Mouse (Mus musculus) megakaryocyte, adult 5-6 weeks (primary cell): Measurements from ENCODE around the gene Gucy1b2. TPM values are rescaled to one million over a fixed set of nuclear protein-coding genes. Genes with fewer than 3 reads are reported as not detected.

Experiments
- ATAC-seq: 2 replicates; pipeline ENCODE4 v1.8.0; 2016; ENCODE audit warnings: mild to moderate bottlenecking, inconsistent platforms; ENCODE audit not compliant: poor library complexity, severe bottlenecking
- total RNA-seq, 2 experiments: library from RNA; stranded (forward) in 1 of 2; stranded (reverse) in 1 of 2; fragments of 153-499, 151-499 nt in 1 of 2; fragments of 221-1000, 200-1000 nt in 1 of 2; gene quantifications; 2 replicates each; pipeline versions ENCODE4 v1.2.3 to v1.2.4; 2015 to 2017

The Gucy1b2 gene
- total RNA-seq, 2 experiments from 2014 or later, result not detected

DNA sequence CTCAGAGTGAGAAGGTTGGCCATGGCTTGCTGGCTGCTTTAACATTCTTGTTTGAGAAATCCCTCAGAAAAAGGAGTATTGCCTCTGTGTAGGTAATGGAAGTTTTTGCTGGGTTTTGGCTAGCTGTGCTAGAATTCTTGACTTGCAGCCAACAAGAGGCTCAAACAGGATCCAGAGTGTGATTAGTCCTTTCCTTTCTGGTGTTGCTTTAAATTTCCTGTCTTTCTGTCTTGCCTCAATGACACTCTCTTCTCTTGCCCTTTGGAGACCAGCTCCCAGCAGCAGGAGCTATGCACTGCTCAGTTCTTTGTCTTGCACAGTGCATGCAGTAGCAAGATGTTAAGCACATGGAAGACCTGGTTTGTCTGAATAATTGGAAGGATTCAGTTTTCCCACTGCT, 80.4 kb downstream of the Gucy1b2 start:
- ATAC-seq, result no peak

DNA sequence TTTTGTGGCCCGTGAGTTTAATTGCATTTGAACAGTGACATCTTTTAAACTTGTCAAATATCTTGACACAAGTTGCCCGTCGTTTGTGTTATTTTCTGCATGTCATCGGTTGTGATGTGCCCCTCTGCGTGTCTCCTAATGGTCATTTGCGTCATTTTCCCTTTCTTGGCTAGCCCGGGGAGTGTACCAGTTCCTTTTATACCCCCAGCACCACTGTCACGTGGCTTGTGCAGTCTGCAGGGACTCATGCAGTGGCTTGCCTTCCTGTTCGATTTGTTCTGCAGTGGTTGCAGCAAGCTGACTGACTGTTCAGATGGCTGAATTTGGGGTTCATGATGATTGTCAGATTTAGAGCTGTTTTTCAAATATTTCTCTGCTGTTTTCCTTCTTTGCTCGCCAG, 82.1 kb downstream of the Gucy1b2 start:
- ATAC-seq, result no peak

DNA sequence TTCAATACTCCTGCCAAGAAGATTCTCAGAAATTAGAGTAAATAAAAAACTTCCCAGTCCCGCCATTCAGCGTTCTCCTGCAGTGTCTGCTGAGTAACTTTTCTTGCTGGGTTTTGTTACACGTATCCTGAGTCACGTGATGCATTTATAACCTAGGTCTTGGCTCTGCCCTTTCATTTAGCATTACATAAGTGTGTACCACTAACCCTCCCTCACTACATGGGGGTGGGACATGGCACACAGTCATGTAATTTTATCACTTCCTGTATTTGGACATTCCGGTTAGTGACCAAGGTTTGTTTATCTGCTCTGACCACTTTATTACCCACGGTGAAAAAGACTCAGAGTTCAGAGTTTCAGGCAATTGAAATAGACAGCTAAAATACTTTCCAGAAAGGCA, 85.3 kb downstream of the Gucy1b2 start:
- ATAC-seq, result no peak

DNA sequence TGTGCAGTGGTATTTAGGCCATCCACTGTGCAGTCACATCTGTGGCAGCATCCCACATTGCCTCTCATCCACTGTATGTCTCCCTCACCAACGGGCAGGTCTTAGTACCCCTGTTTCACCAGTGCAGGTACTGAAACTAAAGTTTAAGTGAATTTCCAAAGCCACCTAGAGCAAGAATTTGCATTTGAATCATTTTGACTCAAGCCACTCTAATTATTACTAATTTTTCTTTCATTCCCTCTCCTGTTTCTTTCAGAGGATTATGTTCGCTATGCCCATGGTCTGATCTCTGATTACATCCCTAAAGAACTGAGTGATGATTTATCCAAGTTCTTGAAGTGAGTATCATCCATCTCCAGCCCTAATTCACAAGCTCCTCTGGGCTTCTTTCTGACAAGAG, 92.3 kb downstream of the Gucy1b2 start:
- ATAC-seq, result no peak

DNA sequence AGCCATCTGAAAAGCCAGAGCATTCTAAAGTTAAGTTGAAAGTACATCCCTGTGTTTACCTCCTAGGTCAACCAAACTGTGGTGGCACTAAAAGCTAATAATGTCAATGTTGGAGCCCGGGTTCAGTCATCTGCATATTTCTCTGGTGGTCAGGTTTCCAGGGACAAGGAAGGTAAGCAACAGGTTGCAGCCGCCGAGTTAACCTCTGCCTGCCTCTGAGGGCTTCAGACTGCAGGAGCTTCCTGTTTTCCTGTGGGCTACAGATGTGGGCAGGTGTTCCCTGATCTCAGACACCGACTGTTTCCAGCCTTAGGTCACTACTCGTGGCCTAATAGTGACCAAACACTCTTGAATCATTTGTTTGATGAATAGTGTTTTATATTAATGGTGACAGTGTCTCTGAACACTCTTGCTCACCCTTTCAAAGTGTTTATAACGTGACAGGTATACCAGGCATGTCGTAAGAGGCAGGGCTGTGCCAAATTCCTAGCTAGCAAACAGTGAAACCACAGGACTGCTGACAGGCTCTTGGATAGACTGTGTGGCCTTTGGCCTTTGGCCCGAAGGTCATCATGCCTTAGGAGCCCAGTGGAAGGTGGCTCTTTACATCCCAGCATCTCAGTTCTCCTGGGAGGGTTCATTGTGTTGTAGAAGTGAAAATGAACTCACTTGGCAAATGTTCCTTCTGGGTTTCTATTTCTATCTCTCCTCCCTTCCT, 94.7 kb downstream of the Gucy1b2 start:
- no peak for ATAC-seq

DNA sequence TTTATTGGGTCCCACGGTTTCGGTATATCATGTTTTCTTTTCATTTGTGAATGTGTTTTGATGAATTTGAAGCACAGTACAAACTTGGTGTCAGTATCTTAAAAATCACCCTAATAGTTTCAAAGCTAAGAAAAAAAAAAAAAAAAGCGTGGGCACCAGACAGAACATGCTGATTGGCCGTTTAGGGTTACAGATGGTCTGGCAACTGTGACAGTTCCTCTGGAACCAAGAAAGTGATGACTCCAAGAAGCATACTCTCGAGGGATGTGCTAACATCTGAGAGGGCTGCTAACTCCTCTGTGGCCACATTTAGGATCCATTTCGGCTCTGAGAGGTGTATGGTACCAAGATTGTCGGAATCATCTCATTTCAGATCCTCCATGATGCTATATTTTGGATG, 100.9 kb downstream of the Gucy1b2 start:
- no peak for ATAC-seq

DNA sequence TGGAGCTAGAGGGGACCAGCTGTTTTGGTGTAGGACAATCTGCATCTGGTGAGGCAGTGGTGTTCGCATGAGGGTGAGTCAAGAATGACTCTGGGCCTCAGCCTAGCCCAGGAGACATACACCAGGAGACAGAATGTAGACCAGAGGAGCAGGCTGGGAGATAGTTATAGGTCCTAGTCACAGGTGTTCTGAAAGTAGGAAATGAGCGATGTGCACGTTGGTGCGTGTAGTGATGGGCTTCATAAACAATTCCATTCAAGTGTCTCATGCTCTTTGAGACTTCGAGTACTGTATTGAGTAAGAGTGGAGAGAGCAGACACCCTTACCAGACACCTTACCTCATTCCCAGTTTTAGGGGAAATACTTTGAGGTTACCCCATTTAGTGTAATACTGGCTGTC, 102.3 kb downstream of the Gucy1b2 start:
- ATAC-seq, result no peak

DNA sequence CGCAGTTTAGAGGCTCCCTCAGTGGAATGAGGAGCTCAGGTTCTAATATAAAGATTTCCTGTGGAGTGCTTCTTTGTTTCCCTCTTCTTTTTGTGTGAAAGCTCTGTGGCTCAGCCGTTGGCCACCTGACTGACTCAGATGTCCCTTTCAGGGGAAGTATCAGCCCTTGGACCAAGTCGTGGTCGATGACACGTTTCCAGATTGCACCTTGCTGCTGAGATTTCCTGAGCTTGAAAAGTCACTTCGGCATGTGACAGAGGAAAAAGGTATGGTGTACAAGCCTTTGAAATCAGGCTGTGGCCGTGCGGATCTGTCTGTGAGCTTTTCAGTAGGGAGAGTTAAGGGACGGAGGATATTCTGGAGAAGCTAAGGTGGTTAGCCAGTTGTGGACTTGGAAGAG, 102.7 kb downstream of the Gucy1b2 start:
- ATAC-seq, result no peak

DNA sequence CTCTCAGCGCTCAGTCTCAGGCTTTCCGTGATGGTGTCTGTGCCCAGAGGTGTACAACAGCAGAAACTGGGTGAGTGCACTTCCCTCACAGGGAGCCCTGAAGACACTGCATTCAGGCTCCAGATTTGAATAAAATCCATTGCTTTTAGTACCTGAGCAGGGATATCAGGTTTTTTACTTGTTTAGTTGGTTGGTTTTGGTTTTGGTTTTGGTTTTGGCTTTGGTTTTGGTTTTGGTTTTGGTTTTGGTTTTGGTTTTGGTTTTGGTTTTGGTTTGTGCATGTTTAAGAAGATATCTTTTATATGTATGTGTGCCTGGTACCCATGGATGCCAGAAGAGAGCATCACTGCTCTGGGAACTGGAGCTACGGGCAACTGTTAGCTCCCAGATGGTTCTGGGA, 105.2 kb downstream of the Gucy1b2 start:
- no peak for ATAC-seq

DNA sequence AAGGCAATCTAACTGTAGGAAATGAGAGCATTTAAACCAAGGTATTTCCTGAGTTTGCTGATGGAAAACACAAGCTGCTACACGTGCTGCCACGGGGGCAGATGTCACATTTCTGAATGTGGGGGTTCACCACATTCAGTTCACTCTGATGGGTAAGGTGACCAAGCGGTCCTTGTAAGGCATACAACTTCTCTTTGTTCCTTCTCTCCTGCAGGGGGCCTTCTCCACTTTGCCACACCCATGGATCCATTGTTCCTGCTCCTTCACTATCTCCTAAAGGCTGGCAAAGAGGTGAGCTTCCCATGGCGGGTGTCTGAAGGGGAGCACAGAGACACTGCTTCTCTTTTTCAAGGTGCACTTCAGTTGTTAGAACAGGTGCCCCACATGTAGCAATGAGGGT, 105.9 kb downstream of the Gucy1b2 start:
- no peak for ATAC-seq

DNA sequence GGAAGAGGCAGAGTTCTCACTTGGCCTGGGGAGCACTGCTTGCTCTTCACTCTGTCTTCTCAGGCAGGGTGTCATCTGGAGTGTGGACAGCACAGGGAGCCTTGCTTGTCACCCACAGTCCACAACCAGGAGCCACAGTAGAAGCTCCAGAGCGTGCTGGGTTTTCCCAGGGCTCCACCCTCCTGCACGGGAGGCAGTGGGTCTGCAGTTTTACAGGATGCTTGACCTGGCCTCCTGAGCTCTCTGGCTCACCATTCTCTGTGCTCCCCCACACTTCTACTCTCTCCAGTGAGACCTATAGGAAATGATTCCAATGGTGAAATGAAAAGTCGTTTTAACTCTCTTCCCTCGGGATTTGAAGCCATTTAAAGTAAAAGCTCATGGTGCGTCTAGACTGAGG, 106.3 kb downstream of the Gucy1b2 start:
- no peak for ATAC-seq

DNA sequence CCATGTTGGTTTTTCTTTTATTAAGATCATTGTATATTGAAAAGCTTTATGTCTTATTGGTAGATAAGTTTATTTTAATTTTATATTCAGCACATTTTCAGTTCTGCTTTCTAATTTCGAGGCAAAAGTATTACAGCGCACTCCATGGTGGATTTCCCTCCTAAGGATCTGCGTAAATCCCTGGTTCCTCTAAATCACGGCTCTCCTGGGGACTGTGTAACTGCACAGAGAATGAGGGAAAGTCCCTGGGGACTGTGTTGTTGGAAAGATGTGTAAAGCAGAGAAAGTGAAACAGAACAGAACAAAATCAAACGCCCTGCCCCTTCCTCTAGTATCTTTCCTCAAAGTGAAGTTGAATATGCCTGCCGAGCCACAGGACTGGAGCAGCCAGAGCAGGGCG, 109.0 kb downstream of the Gucy1b2 start:
- peak; percentile 68 for ATAC-seq

DNA sequence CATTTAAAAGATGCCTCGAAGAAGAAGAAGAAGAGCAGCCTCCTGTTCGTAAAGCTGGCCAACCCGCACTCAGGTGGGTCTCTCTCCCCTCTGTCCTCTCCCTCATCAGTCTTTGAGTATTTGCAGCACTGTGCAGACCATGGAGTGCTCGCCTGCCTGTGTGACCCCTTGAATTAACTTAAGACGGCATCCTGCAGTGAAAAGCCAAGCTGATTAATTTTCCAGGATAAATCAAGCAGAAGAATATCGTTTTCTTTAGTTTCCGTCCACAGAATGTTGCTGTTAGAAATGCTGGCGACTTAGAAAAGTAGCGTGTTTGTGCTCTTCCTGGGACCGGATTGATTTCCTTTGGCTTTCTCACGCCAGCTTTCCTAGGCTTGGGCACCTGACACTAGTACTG, 109.5 kb downstream of the Gucy1b2 start:
- ATAC-seq, result no peak

Other genes starting within 250 kb of the Gucy1b2 start
- 96.0 and 106 TPM in 2 replicates for gene Rnaseh2b, start 163.7 kb downstream of the Gucy1b2 start, total RNA-seq (2015)
- gene Rnaseh2b, start 163.7 kb downstream of the Gucy1b2 start, total RNA-seq (2017), result 60.5 and 61.5 TPM in 2 replicates
- 0.25 TPM in 1 of 2 replicates, not detected in the other for gene Dleu7, start 163.2 kb downstream of the Gucy1b2 start, total RNA-seq (2015)
- not detected in 2 replicates for gene Dleu7, start 163.2 kb downstream of the Gucy1b2 start, total RNA-seq (2017)
- gene Fam124a, start 99.4 kb upstream of the Gucy1b2 start, total RNA-seq (2015), result not detected in 2 replicates
- not detected in 2 replicates for gene Fam124a, start 99.4 kb upstream of the Gucy1b2 start, total RNA-seq (2017)
- gene Gm4131, start 110.6 kb upstream of the Gucy1b2 start, total RNA-seq (2015), result not detected in 2 replicates
- gene Gm4131, start 110.6 kb upstream of the Gucy1b2 start, total RNA-seq (2017), result not detected in 2 replicates
- gene Serpine3, start 207.4 kb upstream of the Gucy1b2 start, total RNA-seq (2015), result not detected in 2 replicates
- gene Serpine3, start 207.4 kb upstream of the Gucy1b2 start, total RNA-seq (2017), result not detected in 2 replicates